Mouse (Mus musculus): ENCODE results near the gene Myoz1.

- TF ChIP-seq CTCF (IDR thresholded peaks at IDR 0.05; ENCODE audit: control insufficient read depth, insufficient read depth, insufficient read length) = no peak
- no peak for TF ChIP-seq FOSL1 (IDR thresholded peaks at IDR 0.05; ENCODE audit: insufficient read depth, low read length, poor library complexity, severe bottlenecking)
- no peak for TF ChIP-seq USF1 (IDR thresholded peaks at IDR 0.05; ENCODE audit: low read depth)
- no peak for TF ChIP-seq CEBPB (IDR thresholded peaks at IDR 0.05; ENCODE audit: low read depth)
Observed at GRCm38 (mm10) chr14:20694185-20694883, 38.0 kb upstream of the Myoz1 start.

Data from C2C12 (cell line).